Mouse (Mus musculus): Measurements from ENCODE around the gene Ubl7. TPM values are rescaled to one million over a fixed set of nuclear protein-coding genes. Genes with fewer than 3 reads are reported as not detected.
"Not testable (repeated sequence)": the region's sequence is repeated elsewhere in the genome, so short reads cannot be mapped to it uniquely, and the experiment has no call there.

Ubl7 gene
- polyA plus RNA-seq, 1 experiment from 2014 or later, result 106 TPM

GRCm38 (mm10) chr9:57874994-57875393 lies 35.8 kb upstream of the Ubl7 start:
- no peak overlapping the region for H3K4me3 ChIP-seq (ENCODE audit: low read length)
- H3K36me3 ChIP-seq (ENCODE audit: control insufficient read depth, insufficient read depth, low read length), result no peaks in the 10 kb centered on the region
- no peaks in the 10 kb centered on the region for H3K4me1 ChIP-seq (ENCODE audit: control insufficient read depth, insufficient read depth, low read length)
- 66% methylated on average over 3 of the region's 3 CpGs for WGBS
- no peak overlapping the region for H3K4me2 ChIP-seq (replicated peaks; ENCODE audit: low read depth, low read length)
- ATAC-seq (ENCODE audit: low FRiP score, low TSS enrichment), result no peak
- no peak overlapping the region for H3K9ac ChIP-seq (ENCODE audit: low read depth, low read length)
- H3K9me3 ChIP-seq (ENCODE audit: control insufficient read depth, low read length), result no peaks in the 10 kb centered on the region
- H3K27me3 ChIP-seq (ENCODE audit: control insufficient read depth, insufficient read depth, low read length), result no peaks in the 10 kb centered on the region
- H3K27ac ChIP-seq (ENCODE audit: low read depth, low read length), result no peak overlapping the region

DNA sequence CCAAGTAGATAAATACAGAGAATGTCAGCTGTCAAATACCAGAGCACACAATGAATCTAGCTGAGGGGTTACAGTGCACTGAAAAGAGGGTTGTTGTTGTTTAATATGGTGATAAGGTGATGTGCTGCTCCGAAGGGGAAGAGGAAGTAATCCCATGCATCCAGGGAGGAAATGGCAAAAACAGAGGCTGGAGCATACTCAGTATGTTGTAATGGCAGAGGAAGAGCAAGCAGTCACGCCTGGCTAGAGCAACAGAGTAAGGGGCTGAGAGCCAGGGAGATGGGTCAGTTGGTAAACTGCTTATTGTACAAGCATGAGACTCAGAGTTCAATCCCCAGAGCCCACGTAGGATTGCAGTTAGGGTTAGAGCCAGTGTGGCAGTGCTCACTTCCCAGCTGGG lies 31.6 kb upstream of the Ubl7 start:
- Histone ChIP-seq H3K4me2 (replicated peaks; ENCODE audit: low read depth, low read length) (no peak overlapping the region), H3K27me3 (ENCODE audit: control insufficient read depth, insufficient read depth, low read length) (no peaks in the 10 kb centered on the region), H3K27ac (ENCODE audit: low read depth, low read length) (no peak overlapping the region), H3K4me3 (ENCODE audit: low read length) (no peak overlapping the region), H3K4me1 (ENCODE audit: control insufficient read depth, insufficient read depth, low read length) (no peaks in the 10 kb centered on the region), H3K9me3 (ENCODE audit: control insufficient read depth, low read length) (no peaks in the 10 kb centered on the region), H3K36me3 (ENCODE audit: control insufficient read depth, insufficient read depth, low read length) (no peaks in the 10 kb centered on the region), H3K9ac (ENCODE audit: low read depth, low read length) (no peak overlapping the region)
- WGBS, result 49% methylated on average over 3 of the region's 3 CpGs
- no peak for ATAC-seq (ENCODE audit: low FRiP score, low TSS enrichment)

GRCm38 (mm10) chr9:57880278-57880677 lies 30.5 kb upstream of the Ubl7 start:
- H3K4me1 ChIP-seq (ENCODE audit: control insufficient read depth, insufficient read depth, low read length), result no peaks in the 10 kb centered on the region
- WGBS, result 31% methylated on average over 4 of the region's 4 CpGs
- no peak for ATAC-seq (ENCODE audit: low FRiP score, low TSS enrichment)
- H3K4me3 ChIP-seq (ENCODE audit: low read length), result no peak overlapping the region
- no peaks in the 10 kb centered on the region for H3K9me3 ChIP-seq (ENCODE audit: control insufficient read depth, low read length)
- H3K27ac ChIP-seq (ENCODE audit: low read depth, low read length), result no peak overlapping the region
- no peaks in the 10 kb centered on the region for H3K27me3 ChIP-seq (ENCODE audit: control insufficient read depth, insufficient read depth, low read length)
- H3K4me2 ChIP-seq (replicated peaks; ENCODE audit: low read depth, low read length), result no peak overlapping the region
- no peaks in the 10 kb centered on the region for H3K36me3 ChIP-seq (ENCODE audit: control insufficient read depth, insufficient read depth, low read length)
- no peak overlapping the region for H3K9ac ChIP-seq (ENCODE audit: low read depth, low read length)

DNA sequence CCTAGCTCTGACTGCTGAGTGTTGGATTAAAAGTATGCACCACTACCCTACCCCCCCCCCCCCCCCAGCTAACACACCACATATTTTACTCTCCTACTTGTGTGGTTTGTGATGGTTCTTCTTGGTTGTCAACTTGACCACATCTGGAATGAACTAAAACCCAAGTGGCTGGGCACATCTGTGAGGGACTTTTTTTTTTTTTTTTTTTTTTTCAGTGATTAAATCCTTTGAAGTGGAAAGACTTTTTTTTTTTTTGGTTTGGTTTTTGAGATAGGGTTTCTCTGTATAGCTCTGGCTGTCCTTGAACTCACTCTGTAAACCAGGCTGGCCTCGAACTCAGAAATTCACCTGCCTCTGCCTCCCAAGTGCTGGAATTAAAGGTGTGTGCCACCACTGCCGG lies 29.0 kb upstream of the Ubl7 start:
- not testable (repeated sequence) for H3K9ac ChIP-seq (ENCODE audit: low read depth, low read length); H3K4me3 ChIP-seq (ENCODE audit: low read length); H3K27me3 ChIP-seq (ENCODE audit: control insufficient read depth, insufficient read depth, low read length); ATAC-seq (ENCODE audit: low FRiP score, low TSS enrichment); H3K36me3 ChIP-seq (ENCODE audit: control insufficient read depth, insufficient read depth, low read length); H3K4me2 ChIP-seq (replicated peaks; ENCODE audit: low read depth, low read length); H3K9me3 ChIP-seq (ENCODE audit: control insufficient read depth, low read length); H3K27ac ChIP-seq (ENCODE audit: low read depth, low read length); H3K4me1 ChIP-seq (ENCODE audit: control insufficient read depth, insufficient read depth, low read length)
- WGBS, result 89% methylated on average over 2 of the region's 2 CpGs

DNA sequence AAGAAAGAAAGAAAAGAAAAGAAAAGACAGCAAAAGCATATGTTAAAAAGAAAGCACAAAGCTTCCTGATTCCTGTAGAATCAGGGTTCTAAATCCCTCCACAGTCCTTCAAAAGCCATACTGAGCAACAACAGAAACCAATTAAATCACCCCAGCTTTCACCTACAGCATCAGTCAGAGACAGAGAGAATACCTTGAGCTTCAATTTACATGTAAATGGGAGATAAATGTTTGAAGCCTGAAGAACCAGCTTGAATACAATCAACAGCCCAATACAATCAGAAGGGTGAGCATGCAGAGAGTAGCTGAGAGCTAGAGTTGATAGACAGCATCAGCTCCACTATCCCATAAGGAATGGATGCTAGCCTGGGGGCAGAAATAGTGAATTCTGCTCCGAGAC lies 27.4 kb upstream of the Ubl7 start:
- 78% methylated on average over 1 of the region's 1 CpGs for WGBS
- H3K4me1 ChIP-seq (ENCODE audit: control insufficient read depth, insufficient read depth, low read length), result no peaks in the 10 kb centered on the region
- no peaks in the 10 kb centered on the region for H3K36me3 ChIP-seq (ENCODE audit: control insufficient read depth, insufficient read depth, low read length)
- H3K9me3 ChIP-seq (ENCODE audit: control insufficient read depth, low read length), result no peaks in the 10 kb centered on the region
- ATAC-seq (ENCODE audit: low FRiP score, low TSS enrichment), result no peak
- H3K4me2 ChIP-seq (replicated peaks; ENCODE audit: low read depth, low read length), result no peak overlapping the region
- H3K27ac ChIP-seq (ENCODE audit: low read depth, low read length), result no peak overlapping the region
- no peaks in the 10 kb centered on the region for H3K27me3 ChIP-seq (ENCODE audit: control insufficient read depth, insufficient read depth, low read length)
- no peak overlapping the region for H3K9ac ChIP-seq (ENCODE audit: low read depth, low read length)
- no peak overlapping the region for H3K4me3 ChIP-seq (ENCODE audit: low read length)

- Histone ChIP-seq H3K9ac (ENCODE audit: low read depth, low read length) (no peak overlapping the region), H3K27ac (ENCODE audit: low read depth, low read length) (no peak overlapping the region), H3K9me3 (ENCODE audit: control insufficient read depth, low read length) (no peaks in the 10 kb centered on the region), H3K4me2 (replicated peaks; ENCODE audit: low read depth, low read length) (no peak overlapping the region), H3K27me3 (ENCODE audit: control insufficient read depth, insufficient read depth, low read length) (no peaks in the 10 kb centered on the region), H3K4me1 (ENCODE audit: control insufficient read depth, insufficient read depth, low read length) (no peaks in the 10 kb centered on the region), H3K4me3 (ENCODE audit: low read length) (no peak overlapping the region), H3K36me3 (ENCODE audit: control insufficient read depth, insufficient read depth, low read length) (no peaks in the 10 kb centered on the region)
- WGBS, result 69% methylated on average over 6 of the region's 6 CpGs
- no peak for ATAC-seq (ENCODE audit: low FRiP score, low TSS enrichment)
Observed at GRCm38 (mm10) chr9:57888119-57888518, 22.7 kb upstream of the Ubl7 start.

GRCm38 (mm10) chr9:57900478-57900877 lies 10.3 kb upstream of the Ubl7 start:
- H3K27me3 ChIP-seq (ENCODE audit: control insufficient read depth, insufficient read depth, low read length), result no peaks in the 10 kb centered on the region
- 28% methylated on average over 10 of the region's 10 CpGs for WGBS
- H3K9me3 ChIP-seq (ENCODE audit: control insufficient read depth, low read length), result no peaks in the 10 kb centered on the region
- no peaks in the 10 kb centered on the region for H3K4me1 ChIP-seq (ENCODE audit: control insufficient read depth, insufficient read depth, low read length)
- no peak for ATAC-seq (ENCODE audit: low FRiP score, low TSS enrichment)
- no peak overlapping the region for H3K9ac ChIP-seq (ENCODE audit: low read depth, low read length)
- no peaks in the 10 kb centered on the region for H3K36me3 ChIP-seq (ENCODE audit: control insufficient read depth, insufficient read depth, low read length)
- H3K27ac ChIP-seq (ENCODE audit: low read depth, low read length), result no peak overlapping the region
- no peak overlapping the region for H3K4me3 ChIP-seq (ENCODE audit: low read length)
- H3K4me2 ChIP-seq (replicated peaks; ENCODE audit: low read depth, low read length), result no peak overlapping the region

GRCm38 (mm10) chr9:57901197-57901596 lies 9.6 kb upstream of the Ubl7 start:
- Histone ChIP-seq H3K9me3 (ENCODE audit: control insufficient read depth, low read length) (no peaks in the 10 kb centered on the region), H3K27me3 (ENCODE audit: control insufficient read depth, insufficient read depth, low read length) (no peaks in the 10 kb centered on the region), H3K4me3 (ENCODE audit: low read length) (no peak overlapping the region), H3K27ac (ENCODE audit: low read depth, low read length) (no peak overlapping the region), H3K4me1 (ENCODE audit: control insufficient read depth, insufficient read depth, low read length) (no peaks in the 10 kb centered on the region), H3K4me2 (replicated peaks; ENCODE audit: low read depth, low read length) (no peak overlapping the region), H3K36me3 (ENCODE audit: control insufficient read depth, insufficient read depth, low read length) (no peaks in the 10 kb centered on the region), H3K9ac (ENCODE audit: low read depth, low read length) (no peak overlapping the region)
- no peak for ATAC-seq (ENCODE audit: low FRiP score, low TSS enrichment)
- 55% methylated on average over 9 of the region's 9 CpGs for WGBS

DNA sequence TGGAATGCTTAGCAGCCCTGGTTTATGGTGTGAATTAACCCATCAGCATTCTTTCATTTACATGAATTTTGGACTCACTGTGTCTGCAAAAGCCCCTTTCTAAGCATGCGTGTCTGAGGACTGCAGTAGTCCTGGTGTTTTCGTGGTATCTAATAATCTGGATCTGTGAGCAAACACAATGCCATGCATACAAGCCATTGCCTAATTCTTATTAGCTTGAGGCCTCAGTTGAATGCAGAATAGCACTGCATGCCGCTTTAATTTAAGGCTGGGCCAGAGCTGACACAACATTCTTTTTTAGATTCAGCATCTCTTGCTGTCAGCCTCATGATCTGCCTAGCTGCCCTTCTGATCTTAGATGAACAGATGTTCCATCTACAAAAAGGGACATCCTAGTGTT lies 9.2 kb upstream of the Ubl7 start:
- no peaks in the 10 kb centered on the region for H3K9me3 ChIP-seq (ENCODE audit: control insufficient read depth, low read length)
- H3K4me1 ChIP-seq (ENCODE audit: control insufficient read depth, insufficient read depth, low read length), result no peaks in the 10 kb centered on the region
- no peak overlapping the region for H3K27ac ChIP-seq (ENCODE audit: low read depth, low read length)
- 85% methylated on average over 3 of the region's 3 CpGs for WGBS
- ATAC-seq (ENCODE audit: low FRiP score, low TSS enrichment), result no peak
- no peaks in the 10 kb centered on the region for H3K36me3 ChIP-seq (ENCODE audit: control insufficient read depth, insufficient read depth, low read length)
- no peak overlapping the region for H3K9ac ChIP-seq (ENCODE audit: low read depth, low read length)
- H3K4me2 ChIP-seq (replicated peaks; ENCODE audit: low read depth, low read length), result no peak overlapping the region
- H3K4me3 ChIP-seq (ENCODE audit: low read length), result no peak overlapping the region
- no peaks in the 10 kb centered on the region for H3K27me3 ChIP-seq (ENCODE audit: control insufficient read depth, insufficient read depth, low read length)

GRCm38 (mm10) chr9:57902132-57902531 lies 8.6 kb upstream of the Ubl7 start:
- no peak overlapping the region for H3K4me2 ChIP-seq (replicated peaks; ENCODE audit: low read depth, low read length)
- H3K27ac ChIP-seq (ENCODE audit: low read depth, low read length), result no peak overlapping the region
- no peaks in the 10 kb centered on the region for H3K36me3 ChIP-seq (ENCODE audit: control insufficient read depth, insufficient read depth, low read length)
- no peak overlapping the region for H3K4me3 ChIP-seq (ENCODE audit: low read length)
- no peaks in the 10 kb centered on the region for H3K9me3 ChIP-seq (ENCODE audit: control insufficient read depth, low read length)
- H3K27me3 ChIP-seq (ENCODE audit: control insufficient read depth, insufficient read depth, low read length), result no peaks in the 10 kb centered on the region
- WGBS, result 63% methylated on average over 4 of the region's 4 CpGs
- no peak for ATAC-seq (ENCODE audit: low FRiP score, low TSS enrichment)
- no peak overlapping the region for H3K9ac ChIP-seq (ENCODE audit: low read depth, low read length)
- H3K4me1 ChIP-seq (ENCODE audit: control insufficient read depth, insufficient read depth, low read length), result no peaks in the 10 kb centered on the region

Data from kidney, embryonic 14.5 days (tissue).